Comparison of ENCODE assay signal across 25 mouse cellular contexts in genomic region chr6:33540356-33540755, GRCm38 (mm10).
"Had no signal": no experiment of that assay in that cellular context is flagged by ENCODE, and none has a peak within 500 bp of the region (broad histone marks: within the 10 kb centered on the region; RNA-seq: fewer than 3 reads in every experiment).

No protein-coding gene starts in this region.

- H3K4me1 ChIP-seq: heart, embryonic 13.5 days; heart, embryonic 15.5 days; hindbrain, embryonic 13.5 days; hindbrain, embryonic 15.5 days; kidney, embryonic 15.5 days; limb, embryonic 13.5 days; limb, embryonic 15.5 days; liver, embryonic 12.5 days had no signal

- DNase-seq: gastrocnemius, postnatal 14 days; gastrocnemius, postnatal 36 days; heart, adult 11 months; heart, adult 2 months; heart, postnatal 14 days; heart, postnatal 36 days; kidney, adult 11 months; kidney, adult 2 months; kidney, adult 9 months; kidney, postnatal 14 days; kidney, postnatal 36 days; layer of hippocampus, adult 9-11 months; layer of hippocampus, postnatal 36 days; left cerebral cortex, postnatal 4 days had no signal

- H3K4me3 ChIP-seq: heart, adult 2 months; heart, embryonic 13.5 days; heart, embryonic 15.5 days; hindbrain, embryonic 13.5 days; hindbrain, embryonic 15.5 days; kidney, embryonic 15.5 days; limb, embryonic 13.5 days; limb, embryonic 15.5 days; liver, embryonic 12.5 days had no signal

- H3K27ac ChIP-seq: heart, adult 2 months; heart, embryonic 13.5 days; heart, embryonic 15.5 days; hindbrain, embryonic 13.5 days; hindbrain, embryonic 15.5 days; hindbrain, postnatal 0 days; kidney, embryonic 15.5 days; kidney, postnatal 0 days; limb, embryonic 13.5 days; limb, embryonic 15.5 days; liver, embryonic 12.5 days; liver, embryonic 14.5 days had no signal

- H3K27me3 ChIP-seq: heart, embryonic 13.5 days; heart, embryonic 15.5 days; hindbrain, embryonic 13.5 days; hindbrain, embryonic 15.5 days; kidney, embryonic 15.5 days; limb, embryonic 13.5 days; limb, embryonic 15.5 days; liver, embryonic 12.5 days had no signal
